Mouse (Mus musculus): ENCODE results near the gene Ttyh1.

- TF ChIP-seq CTCF (IDR thresholded peaks at IDR 0.05; ENCODE audit: insufficient read depth, low read depth, low read length) (no peak), POLR2A (IDR thresholded peaks at IDR 0.05; ENCODE audit: insufficient read depth, low read depth, low read length) (no peak)
Measured at GRCm38 (mm10) chr7:4098832-4099231, 20.4 kb upstream of the Ttyh1 start.
